Mouse (Mus musculus) heart, embryonic 12.5 days (tissue): ENCODE measurements around the gene B4galt5. TPM values are rescaled to one million over a fixed set of nuclear protein-coding genes. Genes with fewer than 3 reads are reported as not detected.

Experiments
- ATAC-seq: fragments of 200-750 bp; cut with Nextera tagmentation; 2 replicates; pipeline ENCODE4 v1.8.0; 2017; ENCODE audit warnings: moderate TSS enrichment, moderate library complexity; ENCODE audit not compliant: insufficient number of reproducible peaks, low FRiP score
- H3K27ac ChIP-seq: fragments of 300-500 bp; sonication (generic); 2 replicates; pipeline ENCODE4 v1.5.1; 2016; ENCODE audit warnings: mild to moderate bottlenecking, moderate library complexity; ENCODE audit not compliant: poor library complexity, severe bottlenecking
- H3K27me3 ChIP-seq: fragments of 300-500 bp; sonication (generic); replicated peaks from 2 replicates; pipeline ENCODE4 v1.6.1; 2016; ENCODE audit warnings: mild to moderate bottlenecking, moderate library complexity
- H3K36me3 ChIP-seq: fragments of 300-500 bp; sonication (generic); 2 replicates; pipeline ENCODE4 v1.6.1; 2016; ENCODE audit warnings: mild to moderate bottlenecking, moderate library complexity
- H3K4me1 ChIP-seq: fragments of 300-500 bp; sonication (generic); replicated peaks from 2 replicates; pipeline ENCODE4 v1.6.1; 2016; ENCODE audit warnings: mild to moderate bottlenecking
- H3K4me2 ChIP-seq: fragments of 300-500 bp; sonication (generic); 2 replicates; pipeline ENCODE4 v1.6.1; 2016; ENCODE audit warnings: mild to moderate bottlenecking, moderate library complexity
- H3K4me3 ChIP-seq: fragments of 300-500 bp; sonication (generic); 2 replicates; pipeline ENCODE4 v1.5.1; 2016; ENCODE audit warnings: mild to moderate bottlenecking
- H3K9ac ChIP-seq: fragments of 300-500 bp; sonication (generic); 2 replicates; pipeline ENCODE4 v1.6.1; 2016; ENCODE audit warnings: mild to moderate bottlenecking, moderate library complexity
- H3K9me3 ChIP-seq: fragments of 300-500 bp; sonication (generic); replicated peaks from 2 replicates; pipeline ENCODE4 v1.6.1; 2016; ENCODE audit warnings: mild to moderate bottlenecking, moderate library complexity
- WGBS: fragments of 180-500 bp; shearing (Covaris S2); methylation state at CpG from one replicate; pipeline ENCODE4 v1.1.7; 2016; 5-methylcytosine and 5-hydroxymethylcytosine counted together
- polyA plus RNA-seq: library from polyadenylated mRNA; unstranded; fragments of >200 nt; fragmentation: Nextera tagmentation; extraction: Ambion mirVana; gene quantifications from 2 replicates; pipeline ENCODE4 v1.2.1, GENCODE M21; 2016

The B4galt5 gene
- polyA plus RNA-seq, 1 experiment from 2014 or later = 14.9 TPM

DNA sequence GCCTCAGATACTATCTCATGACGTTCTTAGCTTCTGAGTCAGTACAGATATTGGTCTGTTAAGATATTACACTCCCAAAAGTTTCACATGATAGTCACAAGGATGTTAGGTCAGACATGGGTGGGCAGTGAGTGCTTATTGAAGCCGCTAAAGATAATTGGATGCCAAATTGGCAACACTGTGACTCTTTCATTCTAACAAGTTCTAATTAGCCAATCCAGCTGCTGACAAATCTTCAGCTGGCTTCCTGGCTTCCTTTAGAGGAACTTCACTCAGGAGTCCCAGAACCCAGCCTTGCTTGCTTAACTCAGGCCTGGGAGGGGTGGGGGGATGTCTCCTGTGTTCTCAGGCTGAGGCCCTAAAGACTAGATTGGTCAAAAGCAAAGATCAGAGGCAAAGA, 9.5 kb upstream of the B4galt5 start:
- Histone ChIP-seq H3K4me1 (no peaks in the 10 kb centered on the region), H3K27ac (no peak overlapping the region), H3K4me3 (no peak overlapping the region), H3K4me2 (no peak overlapping the region), H3K36me3 (no peaks in the 10 kb centered on the region), H3K27me3 (0 out of 2 replicates have a peak, but pooled peaks cover 2% of the 10 kb centered on the region), H3K9ac (no peak overlapping the region), H3K9me3 (no peaks in the 10 kb centered on the region)
- WGBS = 56% methylated on average over 2 of the region's 2 CpGs
- no peak for ATAC-seq

DNA sequence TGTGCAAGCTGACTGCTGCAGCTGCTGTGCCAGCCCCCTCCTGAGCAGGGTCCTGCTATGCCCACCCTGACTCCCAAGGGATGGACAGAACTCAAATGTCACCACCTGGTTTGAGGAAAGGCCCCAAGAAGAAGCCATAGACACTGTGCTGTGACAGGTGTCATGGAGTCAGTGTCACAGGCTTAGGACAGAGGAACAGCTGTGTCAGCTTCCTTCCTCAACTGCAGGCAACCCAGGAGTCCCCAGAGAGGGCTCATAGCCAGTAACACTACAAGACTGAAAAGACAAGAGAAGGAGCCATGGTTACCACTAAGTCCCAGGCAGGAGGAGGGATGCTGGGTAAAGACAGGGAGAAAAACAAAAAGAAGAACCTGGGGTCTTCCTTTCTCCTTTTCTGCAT, 7.9 kb upstream of the B4galt5 start:
- H3K4me2 ChIP-seq = no peak overlapping the region
- no peak for ATAC-seq
- no peaks in the 10 kb centered on the region for H3K27me3 ChIP-seq
- no peak overlapping the region for H3K4me3 ChIP-seq
- no peak overlapping the region for H3K27ac ChIP-seq
- peaks cover 12% of the 10 kb centered on the region for H3K4me1 ChIP-seq
- H3K9me3 ChIP-seq = no peaks in the 10 kb centered on the region
- no peak overlapping the region for H3K9ac ChIP-seq
- H3K36me3 ChIP-seq = no peaks in the 10 kb centered on the region

DNA sequence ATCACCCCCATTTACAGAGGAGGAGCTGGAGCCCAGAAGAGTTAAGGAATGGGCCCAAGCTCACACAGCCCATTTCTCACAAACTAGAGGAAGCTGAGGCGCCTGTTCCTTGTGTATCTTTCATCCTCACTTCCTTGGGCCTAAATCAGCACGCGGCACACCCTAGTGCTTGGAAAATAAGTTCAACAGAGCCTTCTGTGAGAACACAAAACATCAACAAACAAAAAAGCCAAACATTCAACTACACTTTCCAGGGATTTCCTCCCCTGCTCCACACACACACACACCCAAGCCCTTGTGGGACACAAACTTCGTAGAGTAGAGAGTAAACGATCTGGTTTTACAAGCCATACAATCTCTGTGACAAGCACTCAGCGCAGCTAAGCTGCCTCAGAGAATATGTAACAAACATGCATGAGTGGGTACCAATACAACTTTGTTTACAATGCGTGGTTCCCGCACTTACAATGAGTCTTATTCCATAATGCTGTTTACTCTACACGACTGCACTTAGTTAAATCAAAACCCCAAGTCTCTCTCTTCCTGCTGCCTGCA, 5.7 kb upstream of the B4galt5 start:
- no peaks in the 10 kb centered on the region for H3K27me3 ChIP-seq
- no peak overlapping the region for H3K27ac ChIP-seq
- H3K36me3 ChIP-seq = no peaks in the 10 kb centered on the region
- H3K4me1 ChIP-seq = peaks cover 19% of the 10 kb centered on the region
- H3K4me3 ChIP-seq = no peak overlapping the region
- WGBS = 71% methylated on average over 9 of the region's 9 CpGs
- no peak overlapping the region for H3K4me2 ChIP-seq
- no peak for ATAC-seq
- no peak overlapping the region for H3K9ac ChIP-seq
- no peaks in the 10 kb centered on the region for H3K9me3 ChIP-seq

DNA sequence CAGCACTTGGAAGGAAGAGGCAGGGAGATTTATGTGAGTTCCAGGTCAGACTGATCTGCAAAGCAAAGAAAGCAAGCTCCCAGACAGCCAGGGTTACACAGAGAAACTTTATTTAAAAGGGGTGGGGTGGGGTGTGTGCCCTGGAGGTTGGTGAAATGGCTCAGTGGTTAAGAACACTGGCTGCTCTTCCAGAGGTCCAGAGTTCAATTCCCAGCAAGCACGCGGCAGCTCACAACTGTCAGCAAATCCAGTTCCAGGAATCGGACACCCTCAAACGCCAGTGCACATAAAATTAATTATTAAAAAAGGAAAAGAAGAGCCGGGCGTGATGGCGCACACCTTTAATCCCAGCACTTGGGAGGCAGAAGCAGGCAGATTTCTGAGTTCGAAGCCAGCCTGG, 5.1 kb upstream of the B4galt5 start:
- 83% methylated on average over 8 of the region's 8 CpGs for WGBS
- no peak overlapping the region for H3K4me2 ChIP-seq
- no peak for ATAC-seq
- no peaks in the 10 kb centered on the region for H3K27me3 ChIP-seq
- no peak overlapping the region for H3K9ac ChIP-seq
- H3K27ac ChIP-seq = no peak overlapping the region
- H3K9me3 ChIP-seq = no peaks in the 10 kb centered on the region
- no peaks in the 10 kb centered on the region for H3K36me3 ChIP-seq
- peaks cover 19% of the 10 kb centered on the region for H3K4me1 ChIP-seq
- H3K4me3 ChIP-seq = no peak overlapping the region

DNA sequence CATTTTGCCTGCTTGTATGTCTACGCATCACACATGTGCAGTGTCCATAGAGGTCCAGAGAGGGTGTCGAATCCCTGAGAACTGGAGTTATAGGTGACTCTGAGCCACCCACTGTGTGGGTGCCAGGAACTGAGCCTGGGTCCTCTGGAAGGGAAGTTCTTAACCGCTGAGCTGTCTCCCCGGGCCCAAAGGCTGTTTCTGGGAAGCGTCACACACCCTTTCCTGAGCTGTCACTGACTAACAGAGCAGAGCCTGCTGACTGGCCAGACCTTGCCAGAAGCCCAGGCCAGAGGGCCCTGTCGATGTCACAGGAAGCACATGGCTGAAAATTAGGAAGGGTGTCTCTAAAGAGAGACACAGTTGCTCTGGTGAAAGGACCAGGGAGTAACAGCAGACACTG, 3.5 kb upstream of the B4galt5 start:
- H3K36me3 ChIP-seq = no peaks in the 10 kb centered on the region
- ATAC-seq = no peak
- 47% methylated on average over 6 of the region's 6 CpGs for WGBS
- no peak overlapping the region for H3K4me2 ChIP-seq
- H3K4me1 ChIP-seq = peaks cover 25% of the 10 kb centered on the region
- H3K27ac ChIP-seq = no peak overlapping the region
- H3K27me3 ChIP-seq = no peaks in the 10 kb centered on the region
- no peak overlapping the region for H3K4me3 ChIP-seq
- no peak overlapping the region for H3K9ac ChIP-seq
- H3K9me3 ChIP-seq = no peaks in the 10 kb centered on the region

DNA sequence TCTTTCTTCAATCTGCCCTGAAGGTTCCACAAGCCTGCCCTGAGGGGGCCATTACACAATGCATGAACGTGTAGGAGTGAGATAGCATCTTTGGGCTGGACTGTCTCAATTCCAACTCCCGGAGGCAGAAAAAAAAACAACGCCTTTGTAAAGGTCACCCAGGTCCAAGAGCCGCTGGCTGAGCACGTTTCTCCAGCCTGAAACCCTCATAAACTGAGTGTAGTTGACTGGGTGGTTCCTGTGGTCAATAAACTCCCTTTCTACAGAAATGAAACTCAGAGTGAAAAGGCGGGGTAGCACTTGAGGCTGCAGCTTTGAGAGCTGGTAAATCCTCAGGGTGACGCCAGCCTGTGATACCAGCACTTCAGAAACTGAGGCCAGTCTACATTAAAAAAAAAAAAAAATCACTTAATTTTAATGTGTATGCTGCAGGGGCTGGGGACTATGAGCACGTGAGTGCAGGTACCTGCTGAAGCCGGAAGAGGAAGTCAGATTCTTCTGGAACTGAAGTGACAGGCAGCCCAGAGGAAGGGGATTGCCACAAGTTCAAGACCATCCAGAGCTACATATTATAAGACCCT, 2.5 kb upstream of the B4galt5 start:
- Histone ChIP-seq H3K4me3 (no peak overlapping the region), H3K9ac (no peak overlapping the region), H3K27ac (no peak overlapping the region), H3K4me1 (peaks cover 33% of the 10 kb centered on the region), H3K9me3 (no peaks in the 10 kb centered on the region), H3K27me3 (no peaks in the 10 kb centered on the region), H3K36me3 (no peaks in the 10 kb centered on the region), H3K4me2 (no peak overlapping the region)
- WGBS = 50% methylated on average over 9 of the region's 9 CpGs
- ATAC-seq = no peak

DNA sequence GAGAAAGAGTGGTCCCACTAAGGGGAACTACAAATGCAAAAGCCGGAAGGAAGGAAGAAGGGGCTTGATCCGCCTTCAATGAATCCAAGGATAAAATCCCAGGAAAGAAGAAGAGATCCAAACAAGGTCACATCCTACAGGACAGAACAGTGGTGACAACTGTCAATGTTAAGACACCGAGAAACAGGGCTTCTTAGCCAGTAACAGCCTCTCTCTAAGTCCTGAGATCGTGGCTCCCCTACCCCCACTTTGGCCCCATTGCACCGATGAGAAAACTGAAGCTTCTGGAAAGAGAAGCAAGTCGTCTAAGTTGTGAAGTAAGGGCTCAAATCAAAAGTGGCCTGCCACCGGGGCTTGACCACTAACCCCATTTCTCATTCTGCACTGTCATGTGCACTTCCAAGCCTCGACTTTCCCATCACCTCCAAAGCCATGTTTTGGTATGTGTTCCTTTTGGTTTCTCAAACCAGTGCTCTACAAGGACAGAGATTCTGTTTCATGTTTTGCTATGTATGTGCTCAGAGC, 1.2 kb upstream of the B4galt5 start:
- Histone ChIP-seq H3K27ac (no peak overlapping the region), H3K36me3 (no peaks in the 10 kb centered on the region), H3K27me3 (no peaks in the 10 kb centered on the region), H3K9ac (no peak overlapping the region), H3K4me2 (peak overlapping the region; percentile 81), H3K4me1 (peaks cover 40% of the 10 kb centered on the region), H3K4me3 (peak overlapping the region; percentile 83; the same call in 1 of the 2 replicates), H3K9me3 (no peaks in the 10 kb centered on the region)
- no peak for ATAC-seq
- 58% methylated on average over 8 of the region's 8 CpGs for WGBS

DNA sequence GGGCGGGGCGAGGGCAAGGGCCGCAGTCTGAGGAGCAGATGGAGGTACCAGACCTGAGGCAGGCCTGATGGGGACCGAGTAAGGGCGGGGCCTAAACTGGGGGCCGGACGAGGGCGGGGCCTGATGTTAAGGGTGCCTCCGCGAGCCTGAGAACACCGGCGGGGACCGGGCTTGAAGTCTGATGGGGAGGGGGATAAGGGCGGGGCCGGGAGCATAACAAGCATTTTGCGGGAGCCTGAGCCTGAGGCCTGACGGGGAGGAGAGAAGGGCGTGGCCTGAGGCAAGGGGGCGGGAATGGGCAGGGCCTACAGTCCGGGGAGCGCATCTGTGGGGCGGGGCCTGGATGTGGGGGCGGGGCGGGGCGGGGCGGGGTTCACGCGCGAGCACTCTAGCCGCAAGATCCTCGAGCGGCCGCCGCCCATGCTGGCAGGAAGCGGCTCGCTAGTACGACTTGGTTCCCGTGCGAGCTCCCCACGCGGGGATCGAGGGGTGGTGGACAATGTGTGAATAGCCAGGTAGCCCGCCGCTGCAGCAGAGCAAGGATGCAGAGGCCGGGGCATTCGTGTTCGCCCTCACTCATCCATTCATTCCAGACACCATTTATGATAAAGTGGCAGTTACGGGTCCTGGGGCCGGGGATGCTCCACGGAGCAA, 427 bp upstream of the B4galt5 start:
- Histone ChIP-seq H3K4me3 (peak overlapping the region; percentile 83), H3K27ac (no peak overlapping the region), H3K4me1 (peaks cover 46% of the 10 kb centered on the region), H3K36me3 (no peaks in the 10 kb centered on the region), H3K9me3 (no peaks in the 10 kb centered on the region), H3K4me2 (peak overlapping the region; percentile 81), H3K27me3 (no peaks in the 10 kb centered on the region), H3K9ac (peak overlapping the region; percentile 32; the same call in 1 of the 2 replicates)
- ATAC-seq = peak; percentile 95
- 1% methylated on average over 38 of the region's 50 CpGs for WGBS

DNA sequence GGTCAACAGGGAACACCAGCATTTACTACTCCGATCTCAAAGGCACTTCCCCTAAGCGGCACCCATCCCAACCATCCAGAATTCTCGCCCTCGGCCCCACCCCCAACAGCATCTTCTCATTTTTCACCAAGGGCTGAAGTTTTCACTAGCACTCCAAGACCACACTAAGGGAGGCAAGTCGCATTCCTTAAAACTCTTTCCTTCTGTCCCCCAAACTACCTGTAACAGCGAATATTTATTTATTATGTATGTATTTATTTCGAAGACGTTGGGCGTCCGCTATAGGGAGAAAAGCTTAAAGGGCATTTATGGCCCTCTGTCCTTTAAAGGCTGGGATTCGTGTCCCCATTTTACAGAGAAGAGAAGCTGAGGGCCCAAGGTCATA, 1.0 kb downstream of the B4galt5 start:
- Histone ChIP-seq H3K4me1 (peaks cover 55% of the 10 kb centered on the region), H3K27me3 (no peaks in the 10 kb centered on the region), H3K27ac (peak overlapping the region; percentile 79; the same call in 1 of the 2 replicates), H3K9me3 (no peaks in the 10 kb centered on the region), H3K36me3 (no peaks in the 10 kb centered on the region), H3K4me2 (peak overlapping the region; percentile 81), H3K9ac (peak overlapping the region; percentile 88), H3K4me3 (peak overlapping the region; percentile 83)
- ATAC-seq = no peak
- 7% methylated on average over 11 of the region's 11 CpGs for WGBS

DNA sequence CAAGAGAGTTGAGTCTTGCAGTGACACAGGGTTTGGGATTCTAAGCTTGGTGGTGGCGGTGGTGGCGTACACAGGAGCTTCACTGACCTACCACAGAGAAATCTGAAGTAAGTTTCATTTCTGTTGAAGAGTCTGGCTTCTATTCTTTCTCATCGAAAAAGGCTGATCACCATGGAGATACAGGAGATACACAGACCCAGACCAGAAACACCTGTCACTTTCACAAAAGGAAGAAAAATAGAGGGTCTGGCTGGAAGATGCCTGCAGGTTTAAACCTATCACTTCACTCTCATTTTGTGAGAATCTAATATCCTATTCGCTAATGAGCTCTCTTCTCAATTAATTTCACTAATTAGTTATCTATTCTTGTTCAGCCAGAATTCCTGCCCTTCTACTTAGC, 1.6 kb downstream of the B4galt5 start:
- Histone ChIP-seq H3K4me1 (peaks cover 52% of the 10 kb centered on the region), H3K9ac (no peak overlapping the region), H3K27ac (no peak overlapping the region), H3K4me3 (peak overlapping the region; percentile 83), H3K9me3 (no peaks in the 10 kb centered on the region), H3K27me3 (no peaks in the 10 kb centered on the region), H3K36me3 (no peaks in the 10 kb centered on the region), H3K4me2 (peak overlapping the region; percentile 81)
- WGBS = 84% methylated on average over 4 of the region's 4 CpGs
- no peak for ATAC-seq

DNA sequence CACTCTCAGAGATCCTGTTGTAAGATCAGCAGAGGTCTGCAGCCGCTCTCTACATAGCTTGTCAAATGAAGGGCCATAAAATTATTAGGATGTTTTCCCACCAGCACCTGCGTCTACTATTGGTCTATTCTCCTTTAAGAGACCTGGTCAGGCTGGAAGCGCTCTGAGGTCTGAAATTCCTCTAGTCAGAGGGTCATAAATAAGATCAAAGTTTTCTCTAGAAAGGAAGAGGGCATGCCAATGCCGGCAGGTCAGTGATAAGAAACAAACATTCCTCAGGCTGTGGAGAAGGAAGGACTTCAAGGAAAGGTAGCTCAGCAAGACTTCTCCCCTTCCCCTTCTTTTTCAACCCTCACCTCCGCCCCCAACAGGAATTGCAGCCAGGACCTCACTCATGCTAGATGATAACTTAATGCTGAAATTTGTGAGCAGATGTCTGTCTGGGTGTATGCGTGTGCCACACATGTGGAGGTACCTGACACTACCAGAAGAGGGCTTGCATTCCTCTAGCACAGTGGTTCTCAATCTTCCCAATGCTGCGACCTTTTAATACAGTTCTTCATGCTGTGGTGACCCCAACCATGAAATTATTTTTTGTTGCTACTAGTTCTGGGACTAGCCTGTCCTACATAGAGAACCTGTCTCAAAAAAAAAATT, 3.3 kb downstream of the B4galt5 start:
- Histone ChIP-seq H3K4me3 (no peak overlapping the region), H3K9ac (no peak overlapping the region), H3K4me2 (peak overlapping the region; percentile 40), H3K9me3 (no peaks in the 10 kb centered on the region), H3K27me3 (no peaks in the 10 kb centered on the region), H3K27ac (no peak overlapping the region; the same call in 1 of the 2 replicates), H3K4me1 (peaks cover 55% of the 10 kb centered on the region), H3K36me3 (no peaks in the 10 kb centered on the region)
- 48% methylated on average over 7 of the region's 7 CpGs for WGBS
- no peak for ATAC-seq
